In the genomic region with DNA sequence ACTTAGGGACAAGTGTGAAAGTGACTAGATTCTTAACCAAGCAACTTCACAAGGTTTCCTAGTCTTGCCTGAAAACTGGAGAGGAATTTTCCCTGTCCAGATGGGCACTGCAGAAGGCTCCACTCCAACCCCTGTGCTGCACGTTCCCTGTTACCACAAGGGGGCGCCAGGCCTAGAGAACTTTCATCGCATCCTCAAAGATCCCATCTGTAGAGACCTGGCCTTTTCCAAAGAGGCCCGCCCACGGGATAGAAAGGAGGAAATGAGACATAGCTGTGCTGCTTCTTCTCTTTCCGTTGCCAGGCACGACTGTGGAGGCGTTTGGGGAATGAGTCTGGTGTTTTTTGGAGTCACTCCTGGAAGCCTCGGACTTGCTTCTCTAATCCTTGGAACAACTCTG, we compare ENCODE assay signal across 10 mouse cellular contexts.
A peak's percentile ranks its signal among the peaks of the same experiment; 100 is the strongest.
DNase-seq lines count a peak whose midpoint lies in the region; ATAC-seq and TF ChIP-seq lines count a peak whose summit lies in the region.
"Had no signal": no experiment of that assay in that cellular context is flagged by ENCODE, and none has a peak within 500 bp of the region (broad histone marks: within the 10 kb centered on the region; RNA-seq: fewer than 3 reads in every experiment).

No protein-coding gene starts in this region.

- ATAC-seq in intestine, postnatal 0 days, result peak; percentile 47; the same call in 1 of the 2 replicates
- ATAC-seq in intestine, embryonic 16.5 days, result no peak
- ATAC-seq in liver, postnatal 0 days, result peak; percentile 8; the same call in 1 of the 2 replicates

- H3K4me1 ChIP-seq in intestine, postnatal 0 days (replicated peaks; ENCODE audit: control insufficient read depth, insufficient read depth, low read length), result no peaks in the 10 kb centered on the region
- H3K4me1 ChIP-seq in intestine, embryonic 16.5 days (ENCODE audit: control insufficient read depth, insufficient read depth, low read length), result 0 out of 2 replicates have a peak, but pooled peaks cover 2% of the 10 kb centered on the region
- no peaks in the 10 kb centered on the region for H3K4me1 ChIP-seq in bone marrow, adult 2 months (ENCODE audit: control insufficient read depth, insufficient read depth, low read length)
- no peaks in the 10 kb centered on the region for H3K4me1 ChIP-seq in liver, postnatal 0 days (ENCODE audit: insufficient read depth)
- H3K4me1 ChIP-seq: stomach, embryonic 15.5 days had no signal

- H3K9ac ChIP-seq in intestine, postnatal 0 days (ENCODE audit: low read depth, low read length), result no peak overlapping the region
- no peak overlapping the region for H3K9ac ChIP-seq in intestine, embryonic 16.5 days (ENCODE audit: low read depth, low read length)
- H3K9ac ChIP-seq in liver, postnatal 0 days (replicated peaks), result no peak overlapping the region
- H3K9ac ChIP-seq: stomach, embryonic 15.5 days had no signal

- no peaks in the 10 kb centered on the region for H3K9me3 ChIP-seq in intestine, postnatal 0 days (ENCODE audit: control insufficient read depth)
- H3K9me3 ChIP-seq in intestine, embryonic 16.5 days (ENCODE audit: control insufficient read depth, low read length), result no peaks in the 10 kb centered on the region
- no peaks in the 10 kb centered on the region for H3K9me3 ChIP-seq in liver, postnatal 0 days (ENCODE audit: low read length)
- H3K9me3 ChIP-seq: stomach, embryonic 15.5 days had no signal

- DNase-seq in frontal cortex, postnatal 36 days (ENCODE audit: low spot score in 2 of 2), result peak; percentile 83 to 90
- DNase-seq in kidney, postnatal 25 days, result peak; percentile 70 to 79
- DNase-seq in liver, postnatal 0 days, result peak; percentile 65
- peak; percentile 52 for DNase-seq in retina, postnatal 1 day
- peak; percentile 35 for DNase-seq in urinary bladder, adult 2 months (ENCODE audit: low spot score)

- H3K36me3 ChIP-seq in intestine, postnatal 0 days (ENCODE audit: control insufficient read depth, insufficient read depth), result no peaks in the 10 kb centered on the region
- no peaks in the 10 kb centered on the region for H3K36me3 ChIP-seq in intestine, embryonic 16.5 days (ENCODE audit: control insufficient read depth, insufficient read depth, low read length)
- H3K36me3 ChIP-seq in liver, postnatal 0 days (replicated peaks; ENCODE audit: insufficient read depth, low read length), result no peaks in the 10 kb centered on the region
- H3K36me3 ChIP-seq: stomach, embryonic 15.5 days had no signal

- H3K27me3 ChIP-seq in intestine, postnatal 0 days (replicated peaks; ENCODE audit: control insufficient read depth, insufficient read depth, low read length), result no peaks in the 10 kb centered on the region
- no peaks in the 10 kb centered on the region for H3K27me3 ChIP-seq in intestine, embryonic 16.5 days (replicated peaks; ENCODE audit: control insufficient read depth, insufficient read depth, low read length)
- no peaks in the 10 kb centered on the region for H3K27me3 ChIP-seq in liver, postnatal 0 days (ENCODE audit: insufficient read depth, low read length)
- H3K27me3 ChIP-seq: stomach, embryonic 15.5 days had no signal

- 39% methylated on average over 9 of the region's 9 CpGs for whole genome bisulfite sequencing in intestine, postnatal 0 days
- WGBS in intestine, embryonic 16.5 days, result 37% methylated on average over 9 of the region's 9 CpGs
- 42% methylated on average over 9 of the region's 9 CpGs for WGBS in bone marrow, adult 2 months
- 36% methylated on average over 9 of the region's 9 CpGs for WGBS in liver, postnatal 0 days (ENCODE audit: insufficient replicate concordance)

- no peak for TF ChIP-seq POLR2A in bone marrow, adult 2 months (IDR thresholded peaks at IDR 0.05; ENCODE audit: borderline replicate concordance, control insufficient read depth, low read depth, low read length)

- no peak overlapping the region for H3K27ac ChIP-seq in intestine, postnatal 0 days (ENCODE audit: low read depth, low read length)
- H3K27ac ChIP-seq in intestine, embryonic 16.5 days (ENCODE audit: low read length), result no peak overlapping the region
- no peak overlapping the region for H3K27ac ChIP-seq in bone marrow, adult 2 months (ENCODE audit: control insufficient read depth, insufficient read depth, low read depth, low read length, poor library complexity)
- no peak overlapping the region for H3K27ac ChIP-seq in liver, postnatal 0 days (ENCODE audit: low read depth)
- H3K27ac ChIP-seq: stomach, embryonic 15.5 days had no signal

- peak; percentile 74 for TF ChIP-seq CTCF in intestine, postnatal 0 days (IDR thresholded peaks at IDR 0.05; ENCODE audit: low read depth)
- TF ChIP-seq CTCF in bone marrow, adult 2 months (IDR thresholded peaks at IDR 0.05; ENCODE audit: control insufficient read depth, insufficient read depth, low read length), result peak; percentile 73
- peak; percentile 74 for TF ChIP-seq CTCF in liver, postnatal 0 days (IDR thresholded peaks at IDR 0.05; ENCODE audit: low read depth)

- TF ChIP-seq EP300 in liver, postnatal 0 days (IDR thresholded peaks at IDR 0.05; ENCODE audit: low read depth), result no peak

- H3K4me2 ChIP-seq in intestine, postnatal 0 days (replicated peaks; ENCODE audit: low read depth), result no peak overlapping the region
- no peak overlapping the region for H3K4me2 ChIP-seq in intestine, embryonic 16.5 days (ENCODE audit: low read depth, low read length)
- H3K4me2 ChIP-seq in liver, postnatal 0 days (ENCODE audit: low read depth, low read length), result no peak overlapping the region
- H3K4me2 ChIP-seq: stomach, embryonic 15.5 days had no signal

- H3K4me3 ChIP-seq in intestine, postnatal 0 days (ENCODE audit: low read depth, low read length), result no peak overlapping the region
- H3K4me3 ChIP-seq in intestine, embryonic 16.5 days (ENCODE audit: low read length), result no peak overlapping the region
- no peak overlapping the region for H3K4me3 ChIP-seq in bone marrow, adult 2 months (replicated peaks; ENCODE audit: control insufficient read depth, low read depth, low read length)
- no peak overlapping the region for H3K4me3 ChIP-seq in liver, postnatal 0 days (ENCODE audit: low read depth, low read length)
- H3K4me3 ChIP-seq: erythroblast, embryonic 14.5 days; stomach, embryonic 15.5 days had no signal

Comparison
In these comparisons a context has a peak if more than half of its experiments do, and no peak if none do; other contexts are left out.
1. DNase-seq: peak in every context shown above with its lines; median percentile 86 in frontal cortex, postnatal 36 days; 74 in kidney, postnatal 25 days; 65 in liver, postnatal 0 days; 52 in retina, postnatal 1 day; 35 in urinary bladder, adult 2 months.